Mouse (Mus musculus): ENCODE data around the gene Glra3. TPM values are rescaled to one million over a fixed set of nuclear protein-coding genes. Genes with fewer than 3 reads are reported as not detected.
A peak's percentile ranks its signal among the peaks of the same experiment; 100 is the strongest.

Gene Glra3
- polyA plus RNA-seq (2012; rRNA removed) = not detected in 2 replicates

DNA sequence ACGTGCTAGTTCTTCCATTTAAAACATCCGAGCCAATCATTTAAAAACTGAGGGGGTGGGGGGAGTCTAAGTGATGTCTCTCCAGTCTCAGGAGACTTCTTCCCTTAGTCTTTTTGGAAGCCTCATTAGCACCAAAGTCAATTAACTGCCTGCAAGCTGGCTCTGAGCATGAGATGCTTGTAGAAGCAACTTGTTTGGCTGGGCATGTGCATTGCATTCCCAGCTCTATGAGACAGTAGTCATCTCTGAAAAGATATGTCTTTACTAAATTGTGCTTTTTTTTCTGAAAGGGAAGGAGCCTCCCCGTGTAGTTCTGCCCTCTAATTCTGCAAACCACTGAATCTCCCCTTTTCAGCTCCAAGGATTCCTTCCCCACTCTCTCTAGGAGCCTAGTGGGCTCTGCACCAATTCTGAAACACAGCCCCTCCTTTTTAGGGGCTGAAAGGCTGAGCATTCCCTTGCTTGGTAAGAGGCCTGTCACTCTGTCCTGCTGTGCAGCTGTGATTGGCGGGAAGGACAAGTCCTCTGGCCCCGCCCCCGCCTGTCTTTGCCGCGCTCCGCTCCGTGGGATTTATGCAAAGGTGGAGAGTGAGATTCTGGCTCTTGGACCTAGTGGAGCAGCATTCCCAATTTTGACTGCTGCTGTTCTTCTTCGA is at the start of gene Glra3:
Gene Glra3 (plus strand): TSS at position 591 of the 656 bp plus-strand sequence.
- Histone ChIP-seq H3K4me1 (ENCODE audit: control insufficient read depth, insufficient read depth, insufficient read length, low read length) (no peaks in the 10 kb centered on the region), H3K4me3 (ENCODE audit: low read depth, low read length) (no peak within 1 kb of the TSS), H3K27me3 (ENCODE audit: control insufficient read depth, insufficient read depth, low read length) (no peaks in the 10 kb centered on the region), H3K27ac (ENCODE audit: insufficient read depth, low read depth, low read length) (no peak within 1 kb of the TSS), H3K36me3 (ENCODE audit: control insufficient read depth, insufficient read depth, low read length) (no peaks in the 10 kb centered on the region)
- WGBS = 22% methylated on average over 11 of the region's 11 CpGs
- no peak for TF ChIP-seq CTCF (IDR thresholded peaks at IDR 0.05; ENCODE audit: extremely low read depth, insufficient read length, insufficient replicate concordance, low read depth, low read length)

DNA sequence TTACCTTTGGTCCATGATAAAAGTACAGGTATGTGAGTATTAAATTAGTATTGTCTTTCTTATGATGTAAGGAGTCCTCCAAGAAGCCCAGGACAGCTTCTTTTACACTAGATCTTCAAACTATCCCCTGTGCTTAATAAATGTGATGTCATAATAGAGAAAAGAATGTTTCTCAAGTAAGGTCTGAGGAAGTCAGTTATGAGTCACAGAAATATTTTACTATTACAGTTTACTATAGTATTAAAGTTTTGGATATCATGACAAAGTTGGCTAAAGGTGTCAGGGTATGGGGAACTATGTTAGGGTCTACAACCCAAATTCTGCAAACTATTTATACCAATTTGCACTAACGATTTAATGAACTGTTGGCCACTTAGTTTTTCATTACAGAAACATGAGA is 33.4 kb upstream of the Glra3 start, which contains the start of gene Adam29:
Gene Adam29 (minus strand): TSS at position 101 of the 400 bp plus-strand sequence.
- no peak within 1 kb of the TSS for H3K27ac ChIP-seq (ENCODE audit: insufficient read depth, low read depth, low read length)
- H3K27me3 ChIP-seq (ENCODE audit: control insufficient read depth, insufficient read depth, low read length) = no peaks in the 10 kb centered on the region
- no peaks in the 10 kb centered on the region for H3K4me1 ChIP-seq (ENCODE audit: control insufficient read depth, insufficient read depth, insufficient read length, low read length)
- WGBS = 68% methylated on average over 1 of the region's 1 CpGs
- H3K36me3 ChIP-seq (ENCODE audit: control insufficient read depth, insufficient read depth, low read length) = no peaks in the 10 kb centered on the region
- H3K4me3 ChIP-seq (ENCODE audit: low read depth, low read length) = no peak within 1 kb of the TSS
- TF ChIP-seq CTCF (IDR thresholded peaks at IDR 0.05; ENCODE audit: extremely low read depth, insufficient read length, insufficient replicate concordance, low read depth, low read length) = no peak
- TF ChIP-seq POLR2A (IDR thresholded peaks at IDR 0.05; ENCODE audit: low read depth, low read length) = no peak

- no peak overlapping the region for H3K27ac ChIP-seq (ENCODE audit: insufficient read depth, low read depth, low read length)
- no peaks in the 10 kb centered on the region for H3K4me1 ChIP-seq (ENCODE audit: control insufficient read depth, insufficient read depth, insufficient read length, low read length)
- TF ChIP-seq POLR2A (IDR thresholded peaks at IDR 0.05; ENCODE audit: low read depth, low read length) (no peak), CTCF (IDR thresholded peaks at IDR 0.05; ENCODE audit: extremely low read depth, insufficient read length, insufficient replicate concordance, low read depth, low read length) (no peak)
- H3K4me3 ChIP-seq (ENCODE audit: low read depth, low read length) = no peak overlapping the region
- H3K36me3 ChIP-seq (ENCODE audit: control insufficient read depth, insufficient read depth, low read length) = no peaks in the 10 kb centered on the region
- H3K27me3 ChIP-seq (ENCODE audit: control insufficient read depth, insufficient read depth, low read length) = no peaks in the 10 kb centered on the region
- 6% methylated on average over 8 of the region's 8 CpGs for WGBS
These were observed 243 bp downstream of the Glra3 start for GRCm38 (mm10) chr8:55940526-55940880.

- no peak overlapping the region for H3K4me3 ChIP-seq (ENCODE audit: low read depth, low read length)
- no peaks in the 10 kb centered on the region for H3K27me3 ChIP-seq (ENCODE audit: control insufficient read depth, insufficient read depth, low read length)
- no peaks in the 10 kb centered on the region for H3K36me3 ChIP-seq (ENCODE audit: control insufficient read depth, insufficient read depth, low read length)
- no peaks in the 10 kb centered on the region for H3K4me1 ChIP-seq (ENCODE audit: control insufficient read depth, insufficient read depth, insufficient read length, low read length)
- TF ChIP-seq CTCF (IDR thresholded peaks at IDR 0.05; ENCODE audit: extremely low read depth, insufficient read length, insufficient replicate concordance, low read depth, low read length) (no peak), POLR2A (IDR thresholded peaks at IDR 0.05; ENCODE audit: low read depth, low read length) (no peak)
- H3K27ac ChIP-seq (ENCODE audit: insufficient read depth, low read depth, low read length) = no peak overlapping the region
- 80% methylated on average over 3 of the region's 3 CpGs for WGBS
These were observed 24.6 kb downstream of the Glra3 start for GRCm38 (mm10) chr8:55964759-55965320.

DNA sequence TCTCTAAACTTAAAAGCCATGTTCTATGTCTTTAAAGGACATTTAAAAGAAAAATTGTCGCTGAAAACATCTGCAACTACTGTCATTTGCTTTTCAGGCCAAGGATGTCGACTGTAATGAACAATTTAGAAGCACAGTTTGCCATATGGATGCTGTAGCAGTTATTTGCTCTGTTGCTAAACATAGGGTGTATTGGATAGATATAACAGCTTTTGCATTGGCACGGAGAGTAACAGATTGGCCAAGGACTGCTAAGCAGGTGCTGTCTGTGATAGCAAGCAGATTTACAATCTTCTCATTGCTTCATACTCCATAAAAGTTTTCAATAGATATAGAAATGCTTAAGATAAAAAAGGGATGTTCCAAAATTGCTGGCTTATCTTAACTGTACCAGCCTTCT is 57.6 kb downstream of the Glra3 start:
- no peak for TF ChIP-seq CTCF (IDR thresholded peaks at IDR 0.05; ENCODE audit: extremely low read depth, insufficient read length, insufficient replicate concordance, low read depth, low read length)
- TF ChIP-seq POLR2A (IDR thresholded peaks at IDR 0.05; ENCODE audit: low read depth, low read length) = no peak
- 49% methylated on average over 3 of the region's 3 CpGs for WGBS
- H3K27ac ChIP-seq (ENCODE audit: insufficient read depth, low read depth, low read length) = no peak overlapping the region

GRCm38 (mm10) chr8:56054324-56054723 is 114.1 kb downstream of the Glra3 start:
- TF ChIP-seq CTCF (IDR thresholded peaks at IDR 0.05; ENCODE audit: extremely low read depth, insufficient read length, insufficient replicate concordance, low read depth, low read length) (no peak), POLR2A (IDR thresholded peaks at IDR 0.05; ENCODE audit: low read depth, low read length) (no peak)
- Histone ChIP-seq H3K4me1 (ENCODE audit: control insufficient read depth, insufficient read depth, insufficient read length, low read length) (no peaks in the 10 kb centered on the region), H3K4me3 (ENCODE audit: low read depth, low read length) (no peak overlapping the region), H3K36me3 (ENCODE audit: control insufficient read depth, insufficient read depth, low read length) (no peaks in the 10 kb centered on the region), H3K27ac (ENCODE audit: insufficient read depth, low read depth, low read length) (no peak overlapping the region), H3K27me3 (ENCODE audit: control insufficient read depth, insufficient read depth, low read length) (no peaks in the 10 kb centered on the region)
- WGBS = 63% methylated on average over 2 of the region's 2 CpGs

More for the DNA sequence above, 57.6 kb downstream of the Glra3 start:
- Histone ChIP-seq H3K27me3 (ENCODE audit: control insufficient read depth, insufficient read depth, low read length) (no peaks in the 10 kb centered on the region), H3K4me1 (ENCODE audit: control insufficient read depth, insufficient read depth, insufficient read length, low read length) (no peaks in the 10 kb centered on the region), H3K36me3 (ENCODE audit: control insufficient read depth, insufficient read depth, low read length) (no peaks in the 10 kb centered on the region), H3K4me3 (ENCODE audit: low read depth, low read length) (no peak overlapping the region)

GRCm38 (mm10) chr8:56063081-56063480 is 122.8 kb downstream of the Glra3 start:
- 23% methylated on average over 3 of the region's 3 CpGs for WGBS
- H3K4me1 ChIP-seq (ENCODE audit: control insufficient read depth, insufficient read depth, insufficient read length, low read length) = peaks cover 2% of the 10 kb centered on the region
- H3K27me3 ChIP-seq (ENCODE audit: control insufficient read depth, insufficient read depth, low read length) = no peaks in the 10 kb centered on the region
- peak; percentile 86; the same call in 1 of the 2 replicates for TF ChIP-seq CTCF (IDR thresholded peaks at IDR 0.05; ENCODE audit: extremely low read depth, insufficient read length, insufficient replicate concordance, low read depth, low read length)
- no peak for TF ChIP-seq POLR2A (IDR thresholded peaks at IDR 0.05; ENCODE audit: low read depth, low read length)
- no peaks in the 10 kb centered on the region for H3K36me3 ChIP-seq (ENCODE audit: control insufficient read depth, insufficient read depth, low read length)
- H3K27ac ChIP-seq (ENCODE audit: insufficient read depth, low read depth, low read length) = no peak overlapping the region
- no peak overlapping the region for H3K4me3 ChIP-seq (ENCODE audit: low read depth, low read length)
